Mouse (Mus musculus) liver, embryonic 15.5 days (tissue): ENCODE measurements around the gene Ppp4r3b. TPM values are rescaled to one million over a fixed set of nuclear protein-coding genes. Genes with fewer than 3 reads are reported as not detected.

ENCODE experiments used
- ATAC-seq: fragments of 200-750 bp; cut with Nextera tagmentation; 2 replicates; pipeline ENCODE4 v1.8.0; 2017; ENCODE audit warnings: moderate number of reproducible peaks, mild to moderate bottlenecking, moderate library complexity; ENCODE audit not compliant: insufficient read depth
- H3K27ac ChIP-seq: fragments of 300-500 bp; sonication (generic); replicated peaks from 2 replicates; pipeline ENCODE4 v1.5.1; 2015; ENCODE audit warnings: mild to moderate bottlenecking, inconsistent platforms
- H3K27me3 ChIP-seq: fragments of 300-500 bp; sonication (generic); 2 replicates; pipeline ENCODE4 v1.6.1; 2015; ENCODE audit warnings: mild to moderate bottlenecking, inconsistent platforms
- H3K36me3 ChIP-seq: fragments of 300-500 bp; sonication (generic); replicated peaks from 2 replicates; pipeline ENCODE4 v1.6.1; 2015; ENCODE audit warnings: moderate library complexity, mild to moderate bottlenecking, inconsistent platforms
- H3K4me1 ChIP-seq: fragments of 300-500 bp; sonication (generic); replicated peaks from 2 replicates; pipeline ENCODE4 v1.6.1; 2015; ENCODE audit warnings: inconsistent platforms
- H3K4me2 ChIP-seq: fragments of 300-500 bp; sonication (generic); 2 replicates; pipeline ENCODE4 v1.6.1; 2015; ENCODE audit warnings: moderate library complexity, mild to moderate bottlenecking, inconsistent platforms
- H3K4me3 ChIP-seq: fragments of 300-500 bp; sonication (generic); replicated peaks from 2 replicates; pipeline ENCODE4 v1.5.1; 2015; ENCODE audit warnings: mild to moderate bottlenecking, inconsistent platforms
- H3K9ac ChIP-seq: fragments of 300-500 bp; sonication (generic); 2 replicates; pipeline ENCODE4 v1.6.1; 2015; ENCODE audit warnings: moderate library complexity, mild to moderate bottlenecking, inconsistent platforms
- H3K9me3 ChIP-seq: fragments of 300-500 bp; sonication (generic); replicated peaks from 2 replicates; pipeline ENCODE4 v1.6.1; 2016; ENCODE audit warnings: inconsistent platforms
- WGBS: fragments of 180-500 bp; shearing (Covaris S2); methylation state at CpG from one replicate; pipeline ENCODE4 v1.1.7; 2015; ENCODE audit warnings: mixed read lengths; ENCODE audit not compliant: insufficient replicate concordance; 5-methylcytosine and 5-hydroxymethylcytosine counted together
- polyA plus RNA-seq: library from polyadenylated mRNA; unstranded; fragments of >200 nt; fragmentation: Nextera tagmentation; extraction: Ambion mirVana; gene quantifications from 2 replicates; pipeline ENCODE4 v1.2.1, GENCODE M21; 2015

Ppp4r3b gene
- polyA plus RNA-seq = 39.2 and 42.7 TPM in 2 replicates

- Histone ChIP-seq H3K4me3 (peak within 1 kb of the TSS; percentile 87), H3K27me3 (no peaks in the 10 kb centered on the region), H3K4me2 (peak within 1 kb of the TSS; percentile 97), H3K36me3 (no peaks in the 10 kb centered on the region), H3K27ac (peak within 1 kb of the TSS; percentile 97), H3K9ac (peak within 1 kb of the TSS; percentile 96), H3K4me1 (peaks cover 15% of the 10 kb centered on the region), H3K9me3 (no peaks in the 10 kb centered on the region)
- under 1% methylated on average over 50 of the region's 50 CpGs for WGBS
- peak; percentile 95 for ATAC-seq
Observed at GRCm38 (mm10) chr11:29172563-29173124, at the start of gene Ppp4r3b. Ppp4r3b (plus strand) TSS chr11:29172890.

GRCm38 (mm10) chr11:29129862-29130384 is 42.8 kb upstream of the Ppp4r3b start:
- Histone ChIP-seq H3K9ac (peak overlapping the region; percentile 84; the same call in 1 of the 2 replicates), H3K4me1 (peaks cover 8% of the 10 kb centered on the region), H3K27me3 (no peaks in the 10 kb centered on the region), H3K9me3 (no peaks in the 10 kb centered on the region), H3K4me2 (peak overlapping the region; percentile 77), H3K36me3 (peaks cover 15% of the 10 kb centered on the region), H3K4me3 (peak overlapping the region; percentile 86), H3K27ac (no peak overlapping the region; the same call in 1 of the 2 replicates)
- WGBS = 48% methylated on average over 11 of the region's 11 CpGs
- ATAC-seq = peak; percentile 8; the same call in 1 of the 2 replicates

- Histone ChIP-seq H3K9me3 (no peaks in the 10 kb centered on the region), H3K4me2 (peak within 1 kb of the TSS; percentile 77), H3K4me3 (peak within 1 kb of the TSS; percentile 86), H3K27me3 (no peaks in the 10 kb centered on the region), H3K9ac (peak within 1 kb of the TSS; percentile 84), H3K4me1 (peaks cover 8% of the 10 kb centered on the region), H3K27ac (peak within 1 kb of the TSS; percentile 58), H3K36me3 (peaks cover 16% of the 10 kb centered on the region)
- ATAC-seq = peak; percentile 100
- 2% methylated on average over 50 of the region's 50 CpGs for WGBS
Observed at GRCm38 (mm10) chr11:29130385-29131355, 42.0 kb upstream of the Ppp4r3b start, which contains the start of gene Pnpt1. Pnpt1 (plus strand) TSS chr11:29130744.

GRCm38 (mm10) chr11:29140671-29141070 is 32.0 kb upstream of the Ppp4r3b start:
- H3K9me3 ChIP-seq = no peaks in the 10 kb centered on the region
- H3K27ac ChIP-seq = no peak overlapping the region
- no peaks in the 10 kb centered on the region for H3K4me1 ChIP-seq
- WGBS = 58% methylated on average over 1 of the region's 1 CpGs
- H3K27me3 ChIP-seq = no peaks in the 10 kb centered on the region
- H3K9ac ChIP-seq = no peak overlapping the region
- no peak overlapping the region for H3K4me3 ChIP-seq
- no peak overlapping the region for H3K4me2 ChIP-seq
- H3K36me3 ChIP-seq = peaks cover 27% of the 10 kb centered on the region
- no peak for ATAC-seq

- H3K4me3 ChIP-seq = no peak overlapping the region
- 80% methylated on average over 2 of the region's 2 CpGs for WGBS
- no peaks in the 10 kb centered on the region for H3K4me1 ChIP-seq
- no peak for ATAC-seq
- no peaks in the 10 kb centered on the region for H3K9me3 ChIP-seq
- no peak overlapping the region for H3K9ac ChIP-seq
- no peaks in the 10 kb centered on the region for H3K27me3 ChIP-seq
- H3K27ac ChIP-seq = no peak overlapping the region
- H3K36me3 ChIP-seq = peaks cover 32% of the 10 kb centered on the region
- no peak overlapping the region for H3K4me2 ChIP-seq
Observed at GRCm38 (mm10) chr11:29148901-29149300, 23.8 kb upstream of the Ppp4r3b start.

GRCm38 (mm10) chr11:29163569-29163968 is 9.1 kb upstream of the Ppp4r3b start:
- H3K27me3 ChIP-seq = no peaks in the 10 kb centered on the region
- H3K9ac ChIP-seq = no peak overlapping the region
- H3K4me2 ChIP-seq = no peak overlapping the region
- H3K36me3 ChIP-seq = peaks cover 19% of the 10 kb centered on the region
- no peaks in the 10 kb centered on the region for H3K4me1 ChIP-seq
- no peaks in the 10 kb centered on the region for H3K9me3 ChIP-seq
- 67% methylated on average over 4 of the region's 4 CpGs for WGBS
- ATAC-seq = no peak
- no peak overlapping the region for H3K4me3 ChIP-seq
- no peak overlapping the region for H3K27ac ChIP-seq

- under 1% methylated on average over 34 of the region's 34 CpGs for WGBS
- H3K9ac ChIP-seq = peak overlapping the region; percentile 96
- peak overlapping the region; percentile 97 for H3K4me2 ChIP-seq
- H3K36me3 ChIP-seq = no peaks in the 10 kb centered on the region
- peak; percentile 3; the same call in 1 of the 2 replicates for ATAC-seq
- H3K9me3 ChIP-seq = no peaks in the 10 kb centered on the region
- H3K27ac ChIP-seq = peak overlapping the region; percentile 97
- peaks cover 15% of the 10 kb centered on the region for H3K4me1 ChIP-seq
- H3K4me3 ChIP-seq = peak overlapping the region; percentile 87
- H3K27me3 ChIP-seq = no peaks in the 10 kb centered on the region
Observed at GRCm38 (mm10) chr11:29171959-29172391, 715 bp upstream of the Ppp4r3b start.

GRCm38 (mm10) chr11:29173125-29173631 is 488 bp downstream of the Ppp4r3b start:
- H3K27ac ChIP-seq = peak overlapping the region; percentile 97
- H3K27me3 ChIP-seq = no peaks in the 10 kb centered on the region
- peaks cover 15% of the 10 kb centered on the region for H3K4me1 ChIP-seq
- H3K36me3 ChIP-seq = 0 out of 2 replicates have a peak, but pooled peaks cover 1% of the 10 kb centered on the region
- ATAC-seq = peak; percentile 68
- H3K4me3 ChIP-seq = peak overlapping the region; percentile 87
- no peaks in the 10 kb centered on the region for H3K9me3 ChIP-seq
- H3K9ac ChIP-seq = peak overlapping the region; percentile 96
- peak overlapping the region; percentile 97 for H3K4me2 ChIP-seq
- under 1% methylated on average over 38 of the region's 38 CpGs for WGBS

GRCm38 (mm10) chr11:29173706-29174436 is 1.2 kb downstream of the Ppp4r3b start:
- 1% methylated on average over 13 of the region's 13 CpGs for WGBS
- Histone ChIP-seq H3K27ac (peak overlapping the region; percentile 97), H3K9me3 (no peaks in the 10 kb centered on the region), H3K27me3 (no peaks in the 10 kb centered on the region), H3K36me3 (peaks cover 5% of the 10 kb centered on the region; the same call in 1 of the 2 replicates), H3K4me1 (peaks cover 15% of the 10 kb centered on the region), H3K9ac (peak overlapping the region; percentile 96), H3K4me2 (peak overlapping the region; percentile 97), H3K4me3 (peak overlapping the region; percentile 87)
- no peak; the same call in 1 of the 2 replicates for ATAC-seq

- no peaks in the 10 kb centered on the region for H3K27me3 ChIP-seq
- H3K27ac ChIP-seq = no peak overlapping the region
- no peak for ATAC-seq
- 77% methylated on average over 1 of the region's 1 CpGs for WGBS
- no peaks in the 10 kb centered on the region for H3K9me3 ChIP-seq
- peaks cover 38% of the 10 kb centered on the region for H3K36me3 ChIP-seq
- no peak overlapping the region for H3K4me3 ChIP-seq
- H3K4me2 ChIP-seq = no peak overlapping the region
- no peak overlapping the region for H3K9ac ChIP-seq
- H3K4me1 ChIP-seq = 0 out of 2 replicates have a peak, but pooled peaks cover 2% of the 10 kb centered on the region
Observed at GRCm38 (mm10) chr11:29179319-29179718, 6.6 kb downstream of the Ppp4r3b start.
